Mouse (Mus musculus) embryonic facial prominence, embryonic 14.5 days (tissue): ENCODE data around the gene Dpf2. TPM values are rescaled to one million over a fixed set of nuclear protein-coding genes. Genes with fewer than 3 reads are reported as not detected.

Experiments used
- ATAC-seq: fragments of 200-750 bp; cut with Nextera tagmentation; 2 replicates; pipeline ENCODE4 v1.8.0; 2017; ENCODE audit warnings: low read depth, moderate number of reproducible peaks, moderate TSS enrichment
- DNase-seq: peaks from one replicate; pipeline ENCODE4 v3.0.0-alpha.2; 2015; ENCODE audit warnings: low spot score
- H3K27ac ChIP-seq: fragments of 300-500 bp; sonication (generic); replicated peaks from 2 replicates; pipeline ENCODE4 v1.5.1; 2014; ENCODE audit warnings: low read depth, mild to moderate bottlenecking, low read length, moderate library complexity
- H3K27me3 ChIP-seq: fragments of 300-500 bp; sonication (generic); replicated peaks from 2 replicates; pipeline ENCODE4 v1.6.1; 2014; ENCODE audit warnings: low read length; ENCODE audit not compliant: control insufficient read depth, insufficient read depth
- H3K36me3 ChIP-seq: fragments of 300-500 bp; sonication (generic); 2 replicates; pipeline ENCODE4 v1.6.1; 2014; ENCODE audit warnings: low read length, mixed read lengths; ENCODE audit not compliant: control insufficient read depth, insufficient read depth
- H3K4me1 ChIP-seq: fragments of 300-500 bp; sonication (generic); 2 replicates; pipeline ENCODE4 v1.6.1; 2014; ENCODE audit warnings: antibody characterized with exemption, low read length; ENCODE audit not compliant: control insufficient read depth, insufficient read depth
- H3K4me2 ChIP-seq: fragments of 300-500 bp; sonication (generic); 2 replicates; pipeline ENCODE4 v1.6.1; 2014; ENCODE audit warnings: low read depth, mild to moderate bottlenecking, low read length, moderate library complexity, mixed read lengths
- H3K4me3 ChIP-seq: fragments of 300-500 bp; sonication (generic); 2 replicates; pipeline ENCODE4 v1.5.1; 2014; ENCODE audit warnings: low read depth, mild to moderate bottlenecking, low read length
- H3K9ac ChIP-seq: fragments of 300-500 bp; sonication (generic); 2 replicates; pipeline ENCODE4 v1.6.1; 2014; ENCODE audit warnings: low read depth, mild to moderate bottlenecking, low read length, moderate library complexity, mixed read lengths
- H3K9me3 ChIP-seq: fragments of 300-500 bp; sonication (generic); 2 replicates; pipeline ENCODE4 v1.6.1; 2016; ENCODE audit warnings: low read length; ENCODE audit not compliant: control insufficient read depth
- WGBS: fragments of 180-500 bp; shearing (Covaris S2); extraction: QIAGEN DNeasy Blood & Tissue Kit; methylation state at CpG from one replicate; pipeline ENCODE4 v1.1.7; 2014; 5-methylcytosine and 5-hydroxymethylcytosine counted together
- polyA plus RNA-seq: library from polyadenylated mRNA; unstranded; fragments of >200 nt; fragmentation: Nextera tagmentation; extraction: Ambion mirVana; gene quantifications from 2 replicates; pipeline ENCODE4 v1.2.1, GENCODE M21; 2014

Dpf2 gene
- polyA plus RNA-seq, 1 experiment from 2014 or later = 124 TPM

GRCm38 (mm10) chr19:5893282-5894001 lies 19.4 kb downstream of the Dpf2 start:
- Histone ChIP-seq H3K27ac (no peak overlapping the region), H3K4me2 (peak overlapping the region; percentile 82), H3K9ac (peak overlapping the region; percentile 86), H3K4me1 (0 out of 2 replicates have a peak, but pooled peaks cover 4% of the 10 kb centered on the region), H3K36me3 (peaks cover 37% of the 10 kb centered on the region), H3K9me3 (no peaks in the 10 kb centered on the region), H3K27me3 (no peaks in the 10 kb centered on the region), H3K4me3 (peak overlapping the region; percentile 63)
- DNase-seq (no peak), ATAC-seq (peak; percentile 32; the same call in 1 of the 2 replicates)
- 27% methylated on average over 11 of the region's 31 CpGs for WGBS

GRCm38 (mm10) chr19:5892735-5893134 lies 20.1 kb downstream of the Dpf2 start:
- no peak for DNase-seq
- H3K9ac ChIP-seq = no peak overlapping the region
- no peaks in the 10 kb centered on the region for H3K9me3 ChIP-seq
- 94% methylated on average over 13 of the region's 13 CpGs for WGBS
- H3K27me3 ChIP-seq = no peaks in the 10 kb centered on the region
- H3K4me3 ChIP-seq = no peak overlapping the region
- no peak for ATAC-seq
- peaks cover 33% of the 10 kb centered on the region for H3K36me3 ChIP-seq
- H3K4me1 ChIP-seq = 0 out of 2 replicates have a peak, but pooled peaks cover 4% of the 10 kb centered on the region
- peak overlapping the region; percentile 82 for H3K4me2 ChIP-seq
- no peak overlapping the region for H3K27ac ChIP-seq

GRCm38 (mm10) chr19:5892262-5892661 lies 20.5 kb downstream of the Dpf2 start:
- H3K9me3 ChIP-seq = no peaks in the 10 kb centered on the region
- H3K27ac ChIP-seq = no peak overlapping the region
- WGBS = 91% methylated on average over 7 of the region's 7 CpGs
- no peak overlapping the region for H3K4me3 ChIP-seq
- H3K4me1 ChIP-seq = 0 out of 2 replicates have a peak, but pooled peaks cover 4% of the 10 kb centered on the region
- DNase-seq = no peak
- H3K9ac ChIP-seq = no peak overlapping the region
- peaks cover 28% of the 10 kb centered on the region for H3K36me3 ChIP-seq
- no peak for ATAC-seq
- no peak overlapping the region for H3K4me2 ChIP-seq
- H3K27me3 ChIP-seq = no peaks in the 10 kb centered on the region

GRCm38 (mm10) chr19:5891521-5892258 lies 21.1 kb downstream of the Dpf2 start:
- Histone ChIP-seq H3K9me3 (no peaks in the 10 kb centered on the region), H3K27me3 (no peaks in the 10 kb centered on the region), H3K9ac (no peak overlapping the region), H3K4me2 (no peak overlapping the region), H3K36me3 (peaks cover 24% of the 10 kb centered on the region), H3K4me3 (no peak overlapping the region), H3K27ac (no peak overlapping the region), H3K4me1 (0 out of 2 replicates have a peak, but pooled peaks cover 4% of the 10 kb centered on the region)
- 91% methylated on average over 12 of the region's 12 CpGs for WGBS
- ATAC-seq (no peak), DNase-seq (no peak)

DNA sequence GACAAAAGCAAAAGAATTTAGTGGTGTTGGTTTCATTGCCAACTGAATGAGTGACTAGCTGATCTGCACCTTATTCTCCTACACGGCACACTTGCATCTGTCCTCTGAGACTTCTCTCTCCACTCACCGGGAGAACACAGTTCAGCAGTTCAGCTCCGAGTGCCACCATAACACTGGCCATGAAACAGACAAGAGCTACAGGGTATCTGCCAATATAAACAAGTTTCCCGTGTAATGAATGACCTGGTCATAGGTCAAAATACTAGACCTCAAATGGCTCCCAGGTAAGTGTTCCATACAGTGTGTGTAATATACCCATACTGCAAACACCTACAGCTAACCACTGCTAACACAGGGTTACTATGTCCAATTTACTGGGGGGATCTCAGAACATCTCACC lies 23.6 kb downstream of the Dpf2 start:
- Histone ChIP-seq H3K9ac (no peak overlapping the region), H3K36me3 (0 out of 2 replicates have a peak, but pooled peaks cover 10% of the 10 kb centered on the region), H3K4me3 (no peak overlapping the region), H3K27ac (no peak overlapping the region), H3K27me3 (no peaks in the 10 kb centered on the region), H3K9me3 (no peaks in the 10 kb centered on the region), H3K4me1 (0 out of 2 replicates have a peak, but pooled peaks cover 4% of the 10 kb centered on the region), H3K4me2 (no peak overlapping the region)
- ATAC-seq (no peak), DNase-seq (no peak)
- WGBS = 70% methylated on average over 4 of the region's 4 CpGs

- Histone ChIP-seq H3K4me1 (no peaks in the 10 kb centered on the region), H3K4me2 (no peak overlapping the region), H3K9me3 (no peaks in the 10 kb centered on the region), H3K4me3 (no peak overlapping the region), H3K27me3 (no peaks in the 10 kb centered on the region), H3K9ac (no peak overlapping the region), H3K27ac (no peak overlapping the region), H3K36me3 (0 out of 2 replicates have a peak, but pooled peaks cover 5% of the 10 kb centered on the region)
- WGBS = 84% methylated on average over 3 of the region's 3 CpGs
- DNase-seq (no peak), ATAC-seq (no peak)
Observed at GRCm38 (mm10) chr19:5887234-5887815, 25.5 kb downstream of the Dpf2 start.

GRCm38 (mm10) chr19:5885838-5886237 lies 27.0 kb downstream of the Dpf2 start:
- ATAC-seq = no peak
- Histone ChIP-seq H3K4me1 (no peaks in the 10 kb centered on the region), H3K36me3 (no peaks in the 10 kb centered on the region), H3K4me2 (no peak overlapping the region), H3K27ac (no peak overlapping the region), H3K9me3 (no peaks in the 10 kb centered on the region), H3K4me3 (no peak overlapping the region), H3K9ac (no peak overlapping the region), H3K27me3 (no peaks in the 10 kb centered on the region)
- WGBS = 54% methylated on average over 4 of the region's 4 CpGs
- DNase-seq = no peak

DNA sequence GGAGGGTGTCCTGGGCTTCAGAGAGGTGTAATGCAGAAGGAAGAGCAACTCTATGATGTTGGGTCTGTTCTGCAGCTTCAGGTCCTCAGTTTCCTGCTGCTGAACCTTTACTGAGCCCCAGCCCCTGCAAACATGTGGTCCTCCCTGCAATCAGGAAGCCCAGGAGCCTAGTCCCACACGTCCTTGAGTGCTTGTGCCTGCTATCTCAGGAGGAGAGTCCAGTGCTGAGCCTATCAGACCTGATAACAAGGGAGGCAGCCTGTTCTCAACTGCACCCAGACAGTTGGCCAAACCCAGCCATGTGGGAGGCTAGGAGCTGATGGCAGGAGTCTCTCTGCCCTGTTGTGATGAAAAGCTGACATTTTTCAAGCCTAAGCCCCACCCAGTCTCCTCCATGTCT lies 28.9 kb downstream of the Dpf2 start:
- H3K36me3 ChIP-seq = no peaks in the 10 kb centered on the region
- no peak overlapping the region for H3K4me2 ChIP-seq
- no peaks in the 10 kb centered on the region for H3K9me3 ChIP-seq
- H3K4me3 ChIP-seq = no peak overlapping the region
- no peak overlapping the region for H3K27ac ChIP-seq
- H3K9ac ChIP-seq = no peak overlapping the region
- 58% methylated on average over 1 of the region's 1 CpGs for WGBS
- H3K27me3 ChIP-seq = no peaks in the 10 kb centered on the region
- DNase-seq (no peak), ATAC-seq (no peak)
- no peaks in the 10 kb centered on the region for H3K4me1 ChIP-seq
